Mouse (Mus musculus): ENCODE data around the gene Maml1.

Maml1 gene

DNA sequence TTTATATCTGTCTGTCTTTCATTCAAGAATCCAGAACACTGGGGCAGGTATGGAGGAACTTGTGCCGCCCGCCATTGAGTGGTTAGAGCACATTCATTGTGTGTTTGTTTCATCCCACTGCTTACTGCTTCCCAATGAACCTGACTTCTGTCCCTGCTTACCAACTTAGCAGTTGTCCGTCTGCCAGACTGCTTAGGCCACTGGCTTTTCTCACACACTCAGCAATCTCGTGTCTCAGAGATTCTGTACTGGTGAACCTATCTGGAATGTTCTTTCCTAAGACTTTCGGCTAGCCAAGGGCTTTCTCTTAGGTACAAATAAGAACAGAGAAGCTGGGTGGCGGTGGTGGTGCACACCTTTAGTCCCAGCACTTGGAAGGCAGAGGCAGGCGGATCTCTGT is 6.4 kb downstream of the Maml1 start:
- ATAC-seq (ENCODE audit: insufficient number of reproducible peaks, low FRiP score, low TSS enrichment) = no peak

DNA sequence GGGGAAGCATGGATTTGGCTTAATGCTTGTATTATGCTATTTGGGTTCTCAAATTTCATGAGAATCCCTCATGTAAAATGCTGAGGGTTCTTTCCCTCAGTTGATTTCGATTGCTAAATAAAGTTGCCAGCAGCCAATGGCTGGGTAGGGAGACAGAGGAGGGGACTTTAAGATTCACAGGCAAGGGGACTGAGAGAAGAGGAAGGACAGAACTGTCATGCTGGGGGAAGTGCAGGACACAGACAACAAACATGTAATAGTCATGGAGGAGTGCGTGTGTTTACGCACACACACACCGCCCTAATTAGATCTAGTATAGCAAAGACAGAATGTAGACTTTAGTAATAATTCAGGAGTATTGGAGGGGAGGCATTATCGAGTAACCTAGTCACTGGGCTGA is 6.8 kb downstream of the Maml1 start:
- ATAC-seq (ENCODE audit: insufficient number of reproducible peaks, low FRiP score, low TSS enrichment) = no peak

DNA sequence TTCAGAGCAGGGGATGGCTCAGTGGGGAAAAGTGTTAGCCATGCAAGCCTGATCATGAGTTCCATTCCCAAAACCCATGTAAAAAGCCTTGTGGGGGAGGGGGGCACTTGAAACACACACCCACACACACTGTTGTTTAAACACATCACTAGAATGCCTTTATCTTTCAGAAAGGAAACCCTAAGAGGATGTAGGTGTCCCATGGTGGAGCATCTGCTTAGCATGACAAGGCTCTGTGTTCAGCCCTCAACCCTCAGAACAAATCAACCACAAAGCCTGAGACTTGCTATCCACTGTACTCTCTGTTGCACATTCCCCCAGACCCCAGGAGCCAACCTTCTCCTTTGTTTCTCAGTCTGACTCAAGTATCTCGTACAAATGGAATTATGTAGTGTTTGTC is 12.1 kb downstream of the Maml1 start:
- ATAC-seq (ENCODE audit: insufficient number of reproducible peaks, low FRiP score, low TSS enrichment) = no peak

DNA sequence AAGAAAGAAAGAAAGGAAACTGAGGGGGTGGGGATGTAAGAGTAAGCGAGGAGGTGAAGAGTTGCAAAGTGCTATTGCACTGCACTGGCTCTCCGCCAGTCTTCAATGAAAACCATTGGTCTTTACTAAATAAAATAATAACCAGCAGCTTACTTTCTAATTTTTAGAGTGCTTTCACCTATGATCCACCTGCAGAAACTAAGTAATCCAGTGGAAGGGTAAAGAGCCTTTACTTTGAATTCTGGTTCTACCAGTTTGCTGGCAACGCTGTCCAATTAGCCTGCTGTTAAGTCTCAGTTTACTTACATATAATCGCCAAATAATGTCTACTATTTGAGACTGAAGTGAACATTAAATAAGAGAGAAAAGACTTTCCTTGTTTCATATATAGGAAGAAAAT is 13.1 kb downstream of the Maml1 start:
- no peak for ATAC-seq (ENCODE audit: insufficient number of reproducible peaks, low FRiP score, low TSS enrichment)

DNA sequence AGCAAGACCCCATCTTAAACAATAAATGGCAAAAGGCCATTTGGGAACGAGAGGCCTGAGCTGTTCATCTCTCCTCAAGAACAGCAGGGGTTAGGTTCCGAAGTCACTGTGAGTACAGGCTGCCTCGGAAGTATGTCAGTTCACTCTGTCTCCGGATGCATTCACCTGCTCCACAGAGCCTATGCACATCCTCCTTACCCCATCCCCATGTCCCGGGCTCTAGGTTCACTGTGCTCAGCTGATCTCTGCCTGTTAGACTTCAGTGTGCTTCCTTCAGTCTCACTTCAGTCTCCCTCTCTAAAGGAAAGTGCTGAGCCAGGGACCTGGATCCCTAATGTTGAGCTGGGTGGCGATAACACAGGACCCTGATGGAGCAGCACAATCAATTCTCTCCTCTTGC is 14.4 kb downstream of the Maml1 start:
- ATAC-seq (ENCODE audit: insufficient number of reproducible peaks, low FRiP score, low TSS enrichment) = no peak

DNA sequence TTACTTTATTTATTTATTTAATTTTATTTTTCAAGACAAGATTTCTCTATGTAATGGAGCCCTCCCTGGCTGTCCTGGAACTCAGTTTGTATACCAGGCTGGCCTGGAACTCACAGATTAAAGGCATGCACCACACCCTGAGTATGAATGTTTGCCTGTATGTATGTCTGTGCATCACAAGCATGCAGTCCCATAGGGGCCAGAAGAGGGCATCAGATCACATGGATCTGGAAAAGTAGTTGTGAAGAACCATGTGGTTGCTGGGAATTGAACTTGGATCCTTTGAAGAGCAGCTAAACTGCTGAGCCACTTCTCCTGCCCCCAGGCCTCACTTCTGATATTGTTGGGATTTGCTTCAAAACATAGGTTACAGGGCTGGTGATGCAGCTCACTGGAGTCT is 15.1 kb downstream of the Maml1 start:
- no peak for ATAC-seq (ENCODE audit: insufficient number of reproducible peaks, low FRiP score, low TSS enrichment)

DNA sequence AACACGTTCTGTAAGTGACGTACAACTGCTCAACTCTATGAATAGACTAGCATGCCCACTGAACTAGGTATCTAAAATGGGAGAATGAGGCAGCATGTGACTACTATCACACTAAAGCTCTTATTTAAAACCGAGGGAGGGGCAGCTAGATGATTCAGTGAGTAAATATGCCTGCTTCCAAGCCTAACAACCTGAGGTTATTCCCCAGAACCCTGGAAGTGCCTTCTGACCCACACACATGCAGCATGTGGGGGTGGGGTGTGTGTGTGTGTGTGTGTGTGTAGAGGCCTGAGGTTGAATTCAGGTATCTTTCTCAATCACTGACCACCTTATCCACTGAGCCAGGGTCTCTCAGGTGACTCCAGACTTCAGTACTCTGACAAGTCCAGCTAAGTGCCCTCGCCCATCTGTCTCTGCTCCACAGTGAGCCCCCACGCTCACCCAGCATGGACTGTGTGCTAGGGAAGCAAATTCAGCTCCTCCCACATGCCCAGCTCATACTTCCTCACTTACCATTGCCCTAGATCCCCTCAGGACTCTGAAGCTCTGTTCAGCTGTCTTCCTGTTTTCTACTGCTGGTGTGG is 16.5 kb downstream of the Maml1 start:
- no peak for ATAC-seq (ENCODE audit: insufficient number of reproducible peaks, low FRiP score, low TSS enrichment)

DNA sequence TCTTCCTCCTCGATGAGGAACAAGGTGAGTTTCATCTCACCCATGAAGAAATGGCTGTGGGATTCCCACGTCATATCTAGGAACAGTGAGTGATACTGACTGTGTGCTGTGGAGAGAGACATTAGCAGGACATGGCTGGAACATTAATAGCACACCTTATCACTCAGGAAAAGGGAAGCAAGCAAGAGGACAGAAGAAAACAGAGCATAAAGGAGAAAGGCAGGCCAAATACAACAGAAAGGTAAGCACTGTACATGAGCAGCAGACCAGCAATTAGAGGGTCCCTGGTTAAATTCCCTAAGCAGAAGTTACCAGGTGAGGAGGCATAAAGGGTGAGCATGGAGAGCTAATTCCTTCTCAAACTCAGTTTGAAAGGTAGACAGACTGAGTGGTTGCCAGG is 17.0 kb downstream of the Maml1 start:
- no peak for ATAC-seq (ENCODE audit: insufficient number of reproducible peaks, low FRiP score, low TSS enrichment)

DNA sequence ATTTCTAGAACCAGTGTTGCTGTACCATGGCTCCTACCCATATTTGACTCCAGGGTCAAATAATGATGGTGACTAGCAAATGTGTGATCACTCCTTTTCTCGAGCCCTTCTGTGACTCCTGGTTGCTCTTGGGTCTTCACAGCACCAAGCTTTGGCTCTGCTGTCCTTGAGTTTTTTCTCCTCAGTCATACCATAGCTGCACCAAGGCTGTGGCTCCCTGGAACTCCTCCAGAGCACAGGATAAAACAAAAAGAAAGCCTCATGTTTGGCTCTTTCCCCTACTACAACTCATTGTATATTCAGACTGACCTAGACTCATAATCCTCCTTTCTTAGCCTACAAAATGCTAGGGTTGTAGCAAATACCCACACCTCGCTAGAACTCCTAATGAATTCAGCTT is 19.3 kb downstream of the Maml1 start:
- ATAC-seq (ENCODE audit: insufficient number of reproducible peaks, low FRiP score, low TSS enrichment) = no peak

DNA sequence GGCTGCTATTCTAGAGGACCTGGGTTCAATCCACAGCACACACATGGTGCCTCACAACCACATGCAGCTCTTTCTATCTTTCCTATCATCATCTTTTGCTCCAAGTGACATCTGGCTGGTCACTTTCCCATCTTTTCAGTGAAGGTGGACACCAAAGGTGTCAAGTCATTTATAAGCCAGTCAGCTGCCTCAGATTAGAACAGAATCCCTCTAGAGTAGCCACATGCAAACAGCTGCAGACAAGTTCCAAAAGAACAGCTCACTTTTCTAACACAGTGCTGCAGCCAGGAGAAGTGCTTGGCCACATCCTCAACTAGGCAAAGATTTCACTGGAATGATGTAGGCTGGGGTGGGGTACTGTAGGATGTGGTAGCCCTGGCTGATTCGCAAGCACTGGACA is 22.2 kb downstream of the Maml1 start:
- no peak for ATAC-seq (ENCODE audit: insufficient number of reproducible peaks, low FRiP score, low TSS enrichment)

DNA sequence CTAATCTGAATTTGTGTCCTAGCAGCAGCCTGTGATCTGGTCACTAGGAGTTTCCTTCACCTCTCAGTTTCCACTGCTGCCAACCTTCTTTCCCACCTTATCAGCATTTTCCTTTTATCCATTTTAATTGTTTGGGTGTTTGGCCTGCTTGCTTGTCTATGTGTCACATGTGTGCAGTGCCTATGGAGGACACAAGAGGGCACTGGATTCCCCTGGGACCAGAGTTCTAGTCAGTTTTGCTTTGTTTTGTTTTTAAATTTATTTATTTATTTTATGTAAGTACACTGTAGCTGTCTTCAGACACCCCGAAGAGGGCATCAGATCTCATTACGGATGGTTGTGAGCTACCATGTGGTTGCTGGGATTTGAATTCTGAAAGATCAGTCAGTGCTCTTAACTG is 22.9 kb downstream of the Maml1 start:
- no peak for ATAC-seq (ENCODE audit: insufficient number of reproducible peaks, low FRiP score, low TSS enrichment)

DNA sequence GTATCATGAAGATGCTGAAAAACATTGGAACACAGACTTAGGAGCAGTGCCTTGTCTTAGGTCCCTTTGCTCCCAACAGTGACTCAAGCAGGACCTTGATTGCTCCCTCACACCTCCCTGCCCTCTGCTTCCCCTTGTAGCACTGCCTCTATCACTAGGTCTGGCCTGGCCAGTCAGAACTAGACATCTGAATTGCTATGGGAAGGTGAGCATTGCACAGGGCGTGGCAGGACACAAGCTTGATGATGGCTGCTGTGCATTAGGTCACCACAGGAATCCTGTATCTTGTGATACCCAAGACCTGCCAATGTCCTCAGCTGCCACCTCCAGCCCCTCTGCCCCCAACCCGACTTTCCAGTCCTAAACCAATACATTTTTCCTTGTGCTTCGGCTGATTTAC is 25.1 kb downstream of the Maml1 start:
- no peak for ATAC-seq (ENCODE audit: insufficient number of reproducible peaks, low FRiP score, low TSS enrichment)

DNA sequence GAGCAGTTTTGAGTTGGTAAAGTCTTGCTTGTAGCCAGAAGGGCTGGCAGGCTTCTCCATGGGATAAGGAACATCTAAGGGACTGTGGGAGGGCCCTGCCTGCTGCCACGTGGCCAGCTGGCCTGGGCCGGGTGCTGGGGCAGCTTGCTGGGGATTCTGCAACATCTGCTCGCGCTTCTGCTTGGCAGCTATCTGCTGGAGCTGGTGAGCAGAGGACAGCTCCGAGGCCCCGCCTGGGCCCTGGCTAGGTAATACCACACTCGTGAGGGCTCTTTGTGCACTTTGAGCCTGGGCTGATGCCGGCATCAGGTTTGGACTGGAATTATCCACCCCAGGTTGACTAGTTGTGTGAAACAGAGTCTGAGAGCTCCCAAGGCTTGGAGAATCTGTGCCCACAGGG is 26.2 kb downstream of the Maml1 start:
- no peak for ATAC-seq (ENCODE audit: insufficient number of reproducible peaks, low FRiP score, low TSS enrichment)

DNA sequence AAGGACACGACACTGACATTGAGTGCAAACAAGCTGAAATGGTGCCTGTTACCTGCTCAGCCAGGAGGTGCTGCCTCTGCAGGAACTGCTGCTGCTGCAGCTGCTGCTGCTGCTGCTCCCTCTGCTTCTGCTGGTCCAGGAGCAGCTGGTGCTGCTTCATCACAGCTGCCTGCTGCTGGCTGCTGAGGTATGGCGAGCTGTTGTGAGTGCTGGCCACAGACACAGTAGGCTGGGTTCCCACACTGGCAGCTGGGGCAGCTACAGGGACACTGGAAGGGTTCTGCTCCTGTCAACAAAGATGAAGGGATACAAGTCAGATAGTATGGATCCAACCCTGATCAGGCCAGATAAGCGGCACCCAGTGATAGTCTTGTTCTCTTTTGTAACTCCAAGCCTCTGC is 28.9 kb downstream of the Maml1 start:
- no peak for ATAC-seq (ENCODE audit: insufficient number of reproducible peaks, low FRiP score, low TSS enrichment)

DNA sequence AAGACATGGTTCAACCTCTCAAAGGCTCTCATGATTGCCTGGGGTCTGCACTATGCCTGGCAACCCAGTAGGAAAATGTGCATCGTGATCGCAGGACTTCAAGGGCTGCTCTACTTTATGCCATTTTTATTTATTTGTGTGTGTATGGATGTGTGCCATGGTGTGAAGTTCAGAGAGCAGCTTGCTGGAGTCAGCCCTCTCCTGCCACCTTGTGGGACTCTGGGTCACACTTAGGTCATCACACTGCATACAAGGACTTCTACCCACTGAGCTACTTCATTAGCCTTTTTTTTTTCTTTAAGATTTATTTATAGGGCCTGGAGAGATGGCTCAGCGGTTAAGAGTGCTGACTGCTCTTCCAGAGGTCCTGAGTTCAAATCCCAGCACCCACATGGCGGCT is 30.1 kb downstream of the Maml1 start:
- no peak for ATAC-seq (ENCODE audit: insufficient number of reproducible peaks, low FRiP score, low TSS enrichment)

DNA sequence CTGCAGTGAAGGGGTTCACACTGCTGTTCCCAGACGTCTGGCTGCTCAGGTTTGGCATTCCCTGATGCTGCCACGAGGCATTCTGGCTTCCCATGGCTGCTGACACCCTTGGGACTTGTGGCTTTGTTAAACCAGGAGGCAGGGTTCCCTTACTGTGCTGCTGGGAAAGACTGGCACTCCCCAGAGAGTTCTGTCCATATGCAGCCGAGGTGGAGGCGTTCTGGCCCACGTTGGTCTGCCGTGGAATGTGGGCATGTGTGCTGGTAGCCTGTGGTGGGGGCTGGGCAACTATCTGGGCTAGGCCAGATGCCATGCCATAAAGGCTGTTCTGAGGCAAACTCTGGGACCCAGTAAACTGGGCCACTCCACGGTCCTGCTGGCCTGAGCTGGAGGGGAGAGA is 33.8 kb downstream of the Maml1 start:
- no peak for ATAC-seq (ENCODE audit: insufficient number of reproducible peaks, low FRiP score, low TSS enrichment)

DNA sequence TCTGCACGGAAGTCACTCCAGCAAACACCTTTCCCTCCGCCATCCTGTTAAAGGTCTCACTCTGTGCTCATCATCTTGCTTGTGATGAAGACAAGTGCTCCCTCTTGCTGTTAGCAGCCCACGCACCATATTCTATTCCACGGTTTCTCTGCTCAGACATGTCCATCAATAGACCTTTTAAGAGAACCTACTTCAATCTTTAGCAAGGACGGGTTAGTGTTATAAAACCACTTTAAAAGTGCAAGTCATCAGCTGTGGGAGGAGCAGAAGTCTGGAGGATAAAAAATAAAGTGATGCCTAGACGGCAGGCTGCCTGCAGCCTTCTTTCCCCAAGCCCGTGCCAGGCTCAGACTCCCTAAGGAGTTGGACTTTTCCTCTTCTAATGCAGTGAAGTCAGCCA is 35.5 kb downstream of the Maml1 start:
- ATAC-seq (ENCODE audit: insufficient number of reproducible peaks, low FRiP score, low TSS enrichment) = no peak

DNA sequence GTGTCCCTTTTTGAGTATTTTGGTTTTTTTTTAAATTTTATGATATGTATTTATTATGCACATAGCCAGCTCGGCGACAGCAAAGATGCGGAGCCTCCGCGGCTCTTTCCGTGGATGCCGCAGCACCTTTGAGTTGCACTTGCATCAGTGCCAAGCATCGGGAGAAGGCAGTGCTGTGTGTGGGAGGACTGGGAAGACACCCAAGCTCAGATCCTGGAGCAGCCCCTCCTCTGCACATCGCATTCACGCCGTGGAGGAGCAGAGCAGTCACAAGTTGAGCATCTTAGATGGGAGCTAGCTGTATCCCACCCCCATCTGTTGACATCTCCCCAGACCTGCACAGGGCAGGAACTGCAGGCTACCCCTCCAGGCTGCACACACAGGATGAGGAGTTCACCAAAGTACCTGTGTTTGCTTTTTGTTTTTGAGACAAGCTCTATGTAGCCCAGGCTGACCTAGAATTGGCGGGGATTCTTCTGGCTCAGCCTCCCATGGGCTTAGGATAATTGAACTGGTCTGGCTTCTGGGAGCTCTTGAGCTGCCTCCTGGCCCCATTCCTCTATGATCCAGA is 38.0 kb downstream of the Maml1 start:
- peak; percentile 42; the same call in 1 of the 2 replicates for ATAC-seq (ENCODE audit: insufficient number of reproducible peaks, low FRiP score, low TSS enrichment)

DNA sequence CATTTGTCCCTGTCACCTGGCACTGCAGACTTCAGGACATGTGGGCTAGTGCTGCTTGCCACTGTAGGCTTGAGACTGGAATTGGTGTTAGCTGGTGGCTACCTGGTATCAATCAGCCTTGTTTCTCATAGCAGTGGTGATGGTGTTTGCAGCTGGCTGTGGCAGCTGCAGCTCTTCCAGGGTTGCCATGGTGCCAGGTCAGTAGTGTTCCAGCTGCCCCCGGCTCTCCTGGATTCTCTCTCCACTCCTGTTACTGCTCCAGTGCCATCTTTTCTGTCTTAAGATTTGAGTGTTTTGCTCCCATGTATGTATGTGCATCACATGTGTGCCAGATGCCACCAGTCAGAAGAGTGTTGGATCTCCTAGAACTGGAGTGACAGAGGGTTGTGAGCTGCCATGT is 38.7 kb downstream of the Maml1 start:
- ATAC-seq (ENCODE audit: insufficient number of reproducible peaks, low FRiP score, low TSS enrichment) = no peak

DNA sequence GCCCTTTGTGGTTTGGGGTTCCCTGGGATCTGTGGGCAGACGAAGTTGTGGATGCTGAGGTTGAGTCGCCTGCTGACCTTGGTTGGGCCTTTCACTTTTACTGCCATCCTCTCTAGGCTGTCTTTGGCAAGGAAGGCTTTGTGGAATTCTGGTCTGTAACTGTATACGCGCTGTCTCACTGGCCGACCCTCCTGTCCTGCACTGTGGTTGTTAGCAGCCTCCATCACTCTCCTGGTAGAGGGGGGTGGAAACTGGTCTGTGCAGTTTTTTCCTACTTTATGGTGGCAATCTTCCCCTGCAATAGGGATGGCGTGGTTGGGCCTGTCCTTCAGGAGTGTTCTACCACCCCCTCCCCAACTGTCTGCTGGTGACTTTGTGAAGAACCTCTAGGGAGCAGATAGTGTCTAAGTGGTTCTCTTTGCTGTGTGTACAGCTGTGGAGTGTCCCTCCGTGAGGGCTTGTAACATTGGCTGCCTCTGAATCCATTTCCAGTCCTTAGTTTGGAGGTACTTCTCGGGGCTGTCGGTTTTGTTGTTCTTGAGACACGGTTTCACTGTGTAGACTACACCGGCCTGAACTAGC is 39.3 kb downstream of the Maml1 start:
- no peak for ATAC-seq (ENCODE audit: insufficient number of reproducible peaks, low FRiP score, low TSS enrichment)

DNA sequence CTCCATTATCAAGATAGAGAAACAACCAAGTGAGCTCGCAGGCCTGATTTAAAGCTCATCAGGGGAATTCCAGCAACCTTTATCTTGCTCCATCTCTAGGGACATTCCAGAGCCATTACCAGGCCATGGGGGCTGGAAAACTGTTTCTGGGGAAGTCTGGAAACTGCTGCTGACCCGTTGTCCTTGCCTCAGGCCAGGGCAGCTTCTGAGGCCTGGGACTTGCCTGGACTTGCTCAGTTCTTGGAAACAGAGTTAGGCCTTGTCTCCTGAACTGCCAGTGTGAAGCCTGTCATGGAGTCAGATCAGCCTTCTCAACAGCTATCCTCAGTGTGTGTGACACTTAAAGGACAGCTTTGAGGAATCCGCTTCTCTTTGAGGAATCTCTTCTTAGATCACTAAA is 39.9 kb downstream of the Maml1 start:
- ATAC-seq (ENCODE audit: insufficient number of reproducible peaks, low FRiP score, low TSS enrichment) = no peak

DNA sequence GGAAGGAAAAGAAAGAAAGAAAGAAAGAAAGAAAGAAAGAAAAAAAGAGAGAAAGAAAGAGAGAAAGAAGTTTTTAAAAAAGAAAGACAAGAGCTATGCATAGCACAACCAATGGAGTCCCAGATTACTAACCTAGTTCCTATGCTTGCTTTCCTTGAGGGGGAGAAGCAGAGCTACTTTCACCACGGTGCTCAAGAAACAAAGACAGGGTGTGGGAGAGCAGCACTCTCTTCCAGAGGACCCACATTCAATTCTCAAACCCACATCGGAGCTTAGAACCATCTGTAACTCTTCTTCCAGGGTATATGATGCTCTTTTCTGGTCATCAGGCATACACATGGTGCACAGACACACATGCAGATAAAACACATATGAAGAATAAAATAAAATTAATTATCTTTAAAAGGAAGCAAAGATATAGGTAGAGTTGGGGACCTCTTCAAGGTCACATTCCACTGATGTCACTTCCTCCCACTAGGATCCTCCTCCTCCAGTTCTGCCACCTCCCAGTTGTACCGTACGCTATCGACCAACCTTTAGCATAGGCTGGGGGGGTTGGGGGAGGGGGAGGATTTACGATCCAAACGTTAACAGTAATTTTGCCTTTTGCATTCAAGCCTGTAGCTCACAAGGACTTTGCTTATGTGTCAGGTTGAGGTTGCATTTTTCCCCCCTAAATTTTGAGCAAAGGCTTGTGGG is 43.5 kb downstream of the Maml1 start:
- no peak for ATAC-seq (ENCODE audit: insufficient number of reproducible peaks, low FRiP score, low TSS enrichment)
